Mouse (Mus musculus): ENCODE data around the gene Ncam1.

Gene Ncam1

DNA sequence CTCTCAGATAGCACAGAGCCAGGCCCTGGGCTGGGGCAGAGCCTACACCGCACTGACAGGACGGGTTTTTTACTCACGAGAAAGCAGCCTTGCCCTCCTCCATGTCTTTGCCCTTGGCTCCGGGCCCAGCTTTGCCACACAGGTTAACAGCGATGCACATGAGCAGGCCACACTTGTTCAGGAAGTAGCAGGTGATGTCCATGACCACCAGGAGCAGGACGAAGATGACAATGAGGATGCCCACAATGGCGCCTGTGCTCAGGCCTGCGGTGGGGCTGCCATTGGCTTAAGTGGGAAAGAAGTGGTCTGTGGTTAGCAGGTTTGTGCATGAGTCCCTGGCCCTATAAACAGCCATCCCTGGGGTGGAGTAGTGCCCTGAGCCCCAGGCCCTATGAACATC lies 289.1 kb downstream of the Ncam1 start:
- in situ Hi-C loops (cut with MboI, MseI) = no loop called here

DNA sequence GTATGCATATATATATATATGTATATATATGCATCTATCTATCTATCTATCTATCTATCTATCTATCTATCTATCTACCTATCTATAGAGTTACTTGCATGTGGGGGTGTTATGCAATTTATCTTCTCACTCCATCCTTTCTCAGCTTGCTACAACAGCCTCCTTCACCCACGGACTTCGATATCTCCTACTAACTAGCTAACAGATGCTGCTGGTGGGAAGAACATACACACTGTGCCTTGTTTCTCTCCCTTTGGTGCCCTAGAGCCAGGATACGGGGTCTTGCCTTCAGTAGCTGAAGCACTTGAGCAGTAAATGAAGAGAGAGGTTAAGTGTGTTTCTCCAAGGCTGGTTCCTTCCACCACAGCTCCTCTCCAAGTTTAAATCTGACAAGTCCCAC lies 289.6 kb downstream of the Ncam1 start:
- in situ Hi-C loops (cut with MboI, MseI) = no loop called here

DNA sequence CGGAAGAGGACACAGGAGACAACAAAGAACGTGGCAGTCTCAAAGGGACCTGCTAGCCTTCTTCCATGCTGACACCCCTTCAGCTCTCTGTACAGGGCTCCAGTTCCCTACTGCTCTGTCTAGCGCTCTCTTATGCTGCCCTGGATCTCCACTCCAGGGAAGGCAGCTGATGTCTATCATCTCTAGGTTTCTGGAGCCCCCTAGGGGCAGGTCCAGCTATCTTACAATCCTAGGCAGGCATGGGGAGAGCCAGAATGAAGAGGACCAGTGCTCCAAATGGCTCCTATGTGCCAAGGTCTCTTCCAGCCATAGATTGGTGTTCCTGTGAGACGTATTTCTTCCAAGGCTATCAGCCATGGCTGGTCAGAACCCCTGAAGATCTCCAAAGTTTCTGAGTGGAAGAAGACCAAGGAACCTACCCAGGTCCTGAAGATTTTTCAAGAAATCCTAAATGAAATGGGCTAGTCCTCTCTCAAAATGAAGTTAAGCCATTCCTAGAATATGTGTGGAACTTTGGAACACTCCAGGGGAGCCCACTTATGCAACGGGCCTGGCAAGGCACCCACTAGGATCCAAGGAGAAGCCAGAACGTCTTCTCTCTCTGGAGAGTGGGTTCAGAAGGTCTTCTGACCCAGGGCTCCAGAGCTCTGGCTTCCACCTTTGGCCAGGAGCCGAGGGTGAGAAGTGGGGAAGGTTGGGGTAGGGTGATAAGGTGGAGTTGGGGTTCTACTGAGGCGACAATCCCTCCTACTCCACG lies 290.7 kb downstream of the Ncam1 start:
- in situ Hi-C loops (cut with MboI, MseI) = no loop called here

DNA sequence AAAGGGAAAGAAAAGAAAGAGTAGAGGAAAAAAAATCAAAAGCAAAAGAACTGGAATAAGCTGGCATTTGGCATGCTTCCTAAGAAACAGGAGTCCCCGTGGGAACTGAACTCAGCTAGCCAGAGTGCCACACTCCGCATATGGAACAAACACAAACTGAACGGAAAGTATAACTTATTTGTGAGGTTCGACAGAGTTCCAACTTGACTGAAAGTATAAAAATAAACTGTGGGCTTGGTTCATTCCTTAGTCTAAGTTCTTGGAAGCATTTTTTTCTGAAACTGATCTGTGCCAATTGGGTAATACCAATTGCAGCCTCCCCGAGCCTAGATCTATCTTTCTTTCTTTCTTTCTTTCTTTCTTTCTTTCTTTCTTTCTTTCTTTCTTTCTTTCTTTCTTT lies 294.1 kb downstream of the Ncam1 start:
- in situ Hi-C loops (cut with MboI, MseI) = no loop called here

DNA sequence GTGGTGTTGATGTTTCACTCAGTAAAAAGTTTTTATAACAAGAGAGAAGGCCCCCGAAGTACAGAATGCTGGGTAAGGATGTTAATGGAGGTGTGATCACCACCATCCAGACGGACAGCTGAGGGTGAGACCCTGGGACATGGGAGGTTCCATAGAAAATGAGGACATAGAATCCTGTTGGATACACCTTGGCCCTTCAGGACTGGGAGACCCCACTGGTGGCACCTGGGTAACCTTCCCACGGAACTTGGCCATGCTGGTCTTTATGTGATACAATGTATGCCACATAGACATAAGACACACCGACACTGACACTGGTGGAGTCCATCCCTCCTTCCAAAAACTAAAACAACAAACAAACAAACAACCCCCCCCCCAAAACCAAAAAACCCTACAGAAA lies 296.5 kb downstream of the Ncam1 start:
- in situ Hi-C loops (cut with MboI, MseI) = no loop called here

DNA sequence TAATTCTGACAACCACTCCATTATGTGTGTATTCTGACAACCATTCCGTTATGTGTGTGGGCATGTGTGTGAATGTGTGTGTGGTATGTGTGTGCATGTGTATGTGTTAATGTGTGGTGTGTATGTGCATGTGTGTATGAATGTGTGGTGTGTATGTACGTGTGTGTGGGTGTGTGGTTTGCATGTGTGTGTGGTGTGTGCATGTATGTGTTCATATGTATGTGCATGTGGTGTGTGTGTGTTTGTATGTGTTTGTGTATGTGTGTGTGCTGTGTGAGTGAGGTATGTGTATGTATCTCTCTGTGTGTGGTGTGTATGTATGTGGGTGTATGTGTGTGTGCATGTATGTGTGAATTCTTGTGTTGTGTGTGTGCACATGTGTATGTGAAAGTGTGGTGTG lies 298.8 kb downstream of the Ncam1 start:
- in situ Hi-C loops (cut with MboI, MseI) = loop anchor here (10.0 kb wide), 2 partner anchors 845 to 915 kb away; partner anchors contain the start of gene Rpl10-ps3

DNA sequence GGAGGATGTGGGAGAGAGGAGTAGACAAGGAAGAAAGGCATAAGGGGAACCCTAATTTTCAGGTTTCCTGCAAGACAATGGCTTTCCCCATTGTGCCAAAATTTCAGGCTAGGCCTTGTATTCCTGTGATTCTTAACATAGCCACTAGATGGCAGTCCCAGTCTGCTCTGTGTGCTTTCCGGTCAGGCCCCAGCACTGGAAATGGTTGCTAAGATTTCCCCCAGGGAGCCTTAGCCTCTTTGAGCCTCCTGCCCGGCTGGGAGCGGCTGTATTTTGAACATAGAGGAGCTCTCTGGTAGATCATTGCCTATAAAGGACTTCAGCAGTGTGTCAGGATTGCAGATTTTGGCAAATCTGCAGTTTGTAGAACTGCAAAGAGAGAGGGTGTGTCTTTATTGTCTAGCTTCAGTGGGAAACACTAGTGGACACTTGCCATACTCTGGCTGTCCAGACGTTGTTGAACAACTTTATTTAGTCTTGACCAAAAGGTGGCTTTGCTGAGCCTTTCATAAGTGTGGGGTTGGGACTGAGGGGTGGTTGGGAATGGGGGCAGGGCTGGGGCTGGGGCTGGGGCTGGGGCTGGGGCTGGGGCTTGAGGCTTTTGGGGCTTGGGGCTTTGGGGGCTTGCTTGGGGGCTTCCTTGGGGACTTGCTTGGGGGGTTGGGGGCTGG lies 304.6 kb downstream of the Ncam1 start:
- in situ Hi-C loops (cut with MboI, MseI) = loop anchor here (10.0 kb wide), 2 partner anchors 851 to 921 kb away; partner anchors contain the start of gene Rpl10-ps3

DNA sequence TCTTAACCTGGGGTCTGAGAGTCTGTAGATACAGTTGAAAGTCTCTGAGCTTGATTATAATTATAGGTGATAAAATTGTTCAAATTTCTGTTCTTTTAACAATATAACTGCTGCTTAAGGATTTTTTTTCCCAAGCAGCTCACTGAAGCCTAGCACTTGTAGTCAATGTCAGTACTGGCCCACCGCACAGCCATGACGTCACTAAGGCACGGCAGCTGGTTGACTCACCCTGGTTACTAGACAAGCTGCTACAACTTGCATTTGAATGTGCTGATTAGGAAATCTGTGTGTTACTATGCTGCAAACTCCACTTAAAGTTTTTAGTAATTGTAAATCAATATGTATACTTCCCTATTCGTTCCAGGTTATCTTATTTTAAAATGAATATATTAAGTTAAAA lies 308.1 kb downstream of the Ncam1 start:
- in situ Hi-C loops (cut with MboI, MseI) = loop anchor here (10.0 kb wide), 2 partner anchors 854 to 924 kb away; partner anchors contain the start of gene Rpl10-ps3

DNA sequence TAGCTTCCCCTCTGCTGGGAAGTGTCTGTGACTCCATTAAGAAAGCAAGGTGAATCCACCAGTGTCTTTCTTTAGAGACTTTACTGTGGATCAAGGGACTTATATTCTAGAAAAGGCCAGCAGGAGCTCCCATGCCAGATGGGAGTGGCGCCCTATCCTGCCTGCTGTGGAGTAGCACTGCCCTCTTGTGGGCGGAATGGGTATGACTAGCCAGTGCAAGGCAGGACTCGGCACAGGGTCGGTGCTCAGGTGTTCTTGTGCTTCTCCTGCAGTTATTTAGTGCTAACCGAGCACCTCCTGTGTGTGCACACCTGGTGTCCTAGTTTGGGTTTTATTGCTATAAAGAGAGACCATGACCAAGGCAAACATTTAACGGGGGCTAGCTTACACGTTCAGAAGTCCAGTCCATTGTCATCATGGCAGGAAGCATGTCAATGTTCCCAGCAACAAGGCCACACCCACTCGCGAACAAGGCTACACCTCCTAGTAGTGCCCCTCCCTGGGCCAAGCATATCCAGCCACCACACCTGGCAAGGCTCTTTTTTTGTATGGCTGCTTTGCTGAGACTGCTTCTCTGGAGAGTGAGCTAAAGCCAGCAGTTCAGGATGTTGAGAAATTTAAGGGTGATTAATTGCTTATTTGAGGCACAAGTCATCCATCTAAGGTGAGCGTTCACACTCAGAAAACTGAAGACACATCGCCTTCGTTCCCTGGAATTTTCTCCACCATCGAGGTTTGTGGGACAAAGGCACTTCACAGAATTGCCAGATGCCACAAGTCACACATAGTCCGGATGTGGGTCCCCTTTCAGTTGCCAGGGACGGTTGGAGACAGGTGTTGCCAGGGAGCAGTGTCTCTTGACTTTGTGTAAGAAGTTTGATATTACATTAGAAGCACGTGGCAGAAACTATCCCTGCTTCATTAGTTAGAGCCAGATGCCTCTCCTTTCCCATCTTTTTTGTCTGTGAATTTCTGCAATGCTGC lies 309.5 kb downstream of the Ncam1 start:
- in situ Hi-C loops (cut with MboI, MseI) = loop anchor here (5.0 kb wide), 1 partner anchor 412 kb away; no protein-coding TSS in a partner anchor

DNA sequence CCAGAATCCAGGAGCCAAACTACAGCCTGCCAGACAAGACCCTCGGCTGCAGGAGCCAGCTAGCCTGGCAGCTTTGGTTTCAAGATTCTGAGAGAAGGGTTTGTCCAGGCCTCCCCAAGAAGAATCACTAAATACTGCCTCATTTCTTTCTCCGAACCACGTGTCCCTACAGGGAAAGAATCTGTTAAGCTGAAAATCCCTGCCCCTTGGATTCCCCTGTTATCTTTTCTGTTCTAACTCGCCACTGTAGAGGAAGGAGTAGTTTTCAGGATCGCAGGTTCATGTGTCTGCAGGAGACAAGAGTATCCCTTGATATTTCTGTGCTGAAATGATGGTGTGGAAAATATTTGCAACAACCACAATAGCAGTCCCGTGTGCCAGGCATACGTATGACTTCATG lies 310.5 kb downstream of the Ncam1 start:
- in situ Hi-C loops (cut with MboI, MseI) = loop anchor here (5.0 kb wide), 1 partner anchor 411 kb away; no protein-coding TSS in a partner anchor

DNA sequence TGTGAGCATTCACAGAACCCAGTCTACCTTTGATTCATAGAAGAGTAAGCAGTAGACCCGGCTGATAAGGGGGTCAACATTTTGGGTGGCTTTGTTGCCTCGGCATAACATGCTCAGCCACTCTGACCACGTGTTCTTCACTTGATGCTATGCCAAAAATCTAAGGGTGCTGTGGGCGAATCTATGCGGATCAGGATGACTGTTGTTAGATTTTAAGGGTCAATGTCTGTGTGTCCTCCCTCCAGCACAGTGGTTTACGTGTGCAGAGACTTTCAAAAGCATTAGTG lies 311.1 kb downstream of the Ncam1 start:
- in situ Hi-C loops (cut with MboI, MseI) = loop anchor here (5.0 kb wide), 1 partner anchor 410 kb away; no protein-coding TSS in a partner anchor

DNA sequence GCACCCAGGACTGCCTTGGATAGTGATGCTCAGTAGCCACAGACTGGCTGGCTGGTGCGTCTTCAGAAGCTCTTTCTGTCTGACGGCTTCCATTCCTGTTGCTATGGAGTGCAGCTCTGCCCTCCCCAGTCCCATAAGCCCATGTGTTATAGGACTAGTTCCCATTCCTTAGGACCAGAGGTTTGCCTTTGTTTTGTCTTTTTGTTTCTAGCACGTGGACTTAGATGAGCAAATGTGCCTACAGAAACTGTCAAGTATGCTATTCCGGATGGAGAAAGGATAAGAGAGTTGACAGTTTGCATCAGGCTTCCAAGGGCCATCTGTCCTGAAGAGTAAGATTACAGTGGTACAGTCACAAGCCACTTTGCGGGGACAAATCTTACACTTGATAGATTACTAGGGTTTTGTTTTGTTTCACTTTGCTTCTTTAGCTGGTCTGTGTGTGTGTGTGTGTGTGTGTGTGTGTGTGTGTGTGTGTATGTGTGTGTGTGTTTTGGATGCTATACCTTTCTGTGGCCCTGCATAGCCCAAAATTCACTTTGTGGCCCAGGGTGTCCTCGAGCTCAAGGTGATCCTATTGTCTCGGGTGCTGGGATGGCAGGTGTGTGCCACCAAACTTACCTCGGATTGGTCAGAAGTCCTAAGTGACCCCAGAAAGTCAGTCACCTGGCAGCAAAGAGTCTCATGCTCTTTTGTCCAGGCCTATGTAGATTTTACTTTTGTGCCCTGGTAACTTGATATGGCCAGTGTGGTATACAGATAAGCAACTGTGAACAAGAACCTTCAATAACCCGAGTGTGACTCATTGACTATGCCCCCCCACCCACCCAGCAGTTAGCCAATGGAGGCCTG lies 311.7 kb downstream of the Ncam1 start:
- in situ Hi-C loops (cut with MboI, MseI) = loop anchor here (5.0 kb wide), 1 partner anchor 410 kb away; no protein-coding TSS in a partner anchor

DNA sequence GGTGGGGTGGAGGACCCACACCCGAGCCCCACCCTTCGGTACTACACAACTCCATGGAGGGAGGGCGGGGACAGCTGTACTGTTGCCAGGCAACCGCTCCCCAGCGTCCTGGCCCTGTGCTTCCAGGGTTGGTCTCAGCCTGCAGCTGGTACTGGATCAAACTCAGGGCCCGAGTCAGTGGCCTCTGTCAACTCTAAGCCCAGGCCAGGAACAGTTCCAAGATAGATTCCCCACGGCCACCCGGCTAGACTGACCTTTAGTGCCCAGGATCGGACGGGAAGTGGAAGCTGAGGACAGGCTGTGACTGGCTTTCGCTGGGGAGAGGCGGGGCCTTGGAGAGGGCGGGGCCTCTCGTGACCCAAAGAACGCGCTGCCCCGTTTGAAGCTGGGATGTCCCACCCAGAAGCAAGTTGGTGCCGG lies 312.8 kb downstream of the Ncam1 start, which contains the start of gene Ttc12:
TSS of gene Ttc12 (minus strand) at position 334 of the 420 bp plus-strand sequence.
- in situ Hi-C loops (cut with MboI, MseI) = loop anchor here (5.0 kb wide), 1 partner anchor 409 kb away; no protein-coding TSS in a partner anchor

DNA sequence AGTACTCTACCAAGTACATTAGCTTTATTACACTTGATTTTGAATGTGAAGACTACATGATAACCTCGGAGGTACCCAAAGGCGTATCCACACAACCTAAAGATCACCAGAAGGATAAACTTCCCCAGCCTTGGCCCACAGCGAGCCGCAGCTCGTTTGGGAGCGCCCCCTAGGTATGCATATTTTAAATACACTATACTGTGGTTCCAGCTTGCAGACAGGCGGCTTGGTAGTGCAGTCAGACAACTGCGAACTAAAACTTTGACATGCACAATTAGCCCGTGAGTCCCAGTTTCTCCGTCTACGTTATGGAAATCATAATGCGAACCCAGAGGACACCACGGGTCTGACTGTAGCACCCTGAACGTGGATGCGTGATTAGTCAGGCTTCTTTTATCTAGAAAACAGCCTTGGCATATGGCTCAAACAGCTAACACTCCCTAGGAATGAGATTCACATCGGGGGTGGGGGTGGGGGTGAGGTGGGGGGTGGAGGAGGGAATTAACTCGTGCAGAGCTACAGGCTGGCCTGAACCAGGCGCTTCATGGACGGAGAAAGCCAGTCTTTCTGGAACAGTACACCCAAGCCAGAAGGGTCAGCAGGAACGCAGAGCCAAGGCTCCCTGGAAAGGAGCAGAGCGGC lies 313.4 kb downstream of the Ncam1 start:
- in situ Hi-C loops (cut with MboI, MseI) = loop anchor here (5.0 kb wide), 1 partner anchor 408 kb away; no protein-coding TSS in a partner anchor

DNA sequence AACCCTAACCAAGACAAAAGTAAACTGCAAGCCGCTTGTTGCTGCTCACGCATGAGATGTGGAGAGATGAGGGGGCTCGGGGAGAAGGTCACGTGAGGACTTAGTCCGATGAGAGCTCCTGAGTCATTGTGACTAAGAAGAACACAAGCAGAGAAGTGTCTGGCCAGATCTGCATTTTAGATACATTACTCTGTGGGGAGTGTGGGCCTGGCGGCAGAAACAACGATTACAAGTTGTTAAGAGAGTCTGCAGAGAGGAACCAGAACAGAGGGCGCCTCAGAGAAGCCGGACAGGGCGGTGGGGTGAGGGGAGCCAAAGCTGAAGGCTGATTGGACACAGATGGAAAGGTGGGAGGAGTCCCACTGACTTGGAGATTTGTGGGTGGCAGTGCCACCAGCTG lies 315.4 kb downstream of the Ncam1 start:
- in situ Hi-C loops (cut with MboI, MseI) = no loop called here

DNA sequence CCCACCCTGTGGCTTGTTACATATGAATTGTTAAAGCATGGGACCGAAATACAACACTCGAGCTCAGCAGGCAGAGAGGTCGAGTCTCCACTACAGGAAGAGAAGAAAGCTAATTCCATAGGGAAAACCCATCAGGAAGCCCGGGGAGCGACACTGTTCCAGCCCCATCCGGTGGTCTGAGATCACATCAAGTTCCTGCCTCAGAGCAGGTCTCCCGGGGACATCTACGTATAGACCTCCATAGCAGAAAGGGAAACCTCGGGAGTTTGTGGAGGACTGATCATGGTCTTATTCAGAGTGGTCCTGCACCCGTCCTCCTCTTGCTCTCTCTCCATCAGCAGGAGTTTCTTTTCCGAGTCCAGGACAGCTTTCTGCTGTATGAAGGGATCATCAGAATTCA lies 326.6 kb downstream of the Ncam1 start:
- in situ Hi-C loops (cut with MboI, MseI) = no loop called here

DNA sequence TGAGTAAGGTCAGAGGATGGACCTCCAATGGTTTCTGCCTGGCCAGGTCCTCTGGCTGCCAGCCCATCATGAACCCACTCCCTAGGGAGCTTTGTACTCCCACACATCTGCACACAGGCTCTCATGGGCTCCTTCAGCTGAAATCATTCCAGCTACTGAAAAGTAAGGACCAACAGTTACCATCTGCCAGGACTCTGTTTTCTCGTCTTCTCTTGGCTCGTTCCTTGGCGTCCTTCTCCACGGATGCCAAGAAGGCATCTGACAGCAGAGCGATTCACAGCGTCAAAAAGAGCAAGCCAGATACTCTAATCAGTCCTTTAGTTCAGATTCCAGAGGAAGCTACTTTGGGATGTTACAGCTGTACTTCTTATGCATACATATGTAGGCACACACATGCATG lies 327.8 kb downstream of the Ncam1 start:
- in situ Hi-C loops (cut with MboI, MseI) = no loop called here

DNA sequence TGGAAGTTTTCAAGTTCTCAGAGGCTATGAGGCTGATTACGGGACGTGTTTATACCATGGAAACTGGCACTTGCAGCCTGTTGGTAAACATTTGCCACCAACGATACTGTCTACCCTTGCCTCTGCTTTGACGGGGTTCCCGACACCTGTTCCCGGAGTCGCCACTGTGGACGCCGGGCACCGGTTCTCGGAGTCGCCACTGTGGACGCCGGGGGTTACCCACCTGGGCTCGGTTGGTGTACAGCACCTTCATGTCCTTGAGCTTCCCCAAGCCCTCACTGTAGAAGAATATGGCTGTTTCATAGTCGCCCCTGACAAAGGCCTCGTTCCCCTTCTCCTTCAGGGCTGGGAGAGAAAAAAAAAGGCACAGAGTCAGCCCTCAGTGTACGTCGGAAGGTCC lies 328.7 kb downstream of the Ncam1 start:
- in situ Hi-C loops (cut with MboI, MseI) = no loop called here

DNA sequence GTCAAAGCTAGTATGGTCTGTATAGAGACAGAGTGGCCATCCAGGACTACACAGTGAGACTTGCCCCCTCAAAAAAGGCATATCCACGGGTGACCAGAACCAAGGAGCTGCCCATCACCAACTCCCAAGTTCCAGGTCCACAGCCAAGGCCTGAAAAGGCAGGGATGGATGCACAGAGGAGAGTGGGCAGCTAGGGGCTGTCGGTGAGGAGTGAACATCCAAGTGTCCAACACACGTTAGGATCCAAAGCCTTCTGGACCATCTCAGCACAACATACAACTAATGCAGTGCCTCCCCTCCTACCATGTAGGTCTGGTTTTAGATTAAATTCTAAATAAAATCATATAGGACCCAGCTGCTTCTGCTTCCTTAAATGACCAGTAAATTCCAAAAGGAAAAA lies 342.6 kb downstream of the Ncam1 start:
- in situ Hi-C loops (cut with MboI, MseI) = no loop called here

DNA sequence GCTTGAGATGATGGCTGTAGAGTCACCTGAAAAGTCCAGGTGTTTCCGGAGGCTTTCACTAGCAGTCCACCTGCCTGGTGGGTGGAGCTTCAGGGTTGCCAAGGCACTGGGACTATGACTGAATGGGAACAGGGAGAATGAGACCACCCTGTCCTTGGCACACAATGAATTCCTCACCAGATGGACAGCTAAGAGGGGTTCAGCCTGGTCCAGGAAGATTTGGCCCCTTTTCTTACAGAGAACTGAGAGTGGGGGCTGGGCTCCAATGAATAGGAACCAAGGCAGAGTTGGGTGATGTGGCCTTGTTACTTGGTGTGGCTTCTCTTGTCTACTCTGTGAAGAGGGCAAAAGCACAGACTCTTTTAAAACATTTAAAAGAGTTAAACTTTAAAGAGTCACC lies 346.3 kb downstream of the Ncam1 start:
- in situ Hi-C loops (cut with MboI, MseI) = no loop called here
